Mouse (Mus musculus): ENCODE data around the gene Mgat4a.

Gene Mgat4a

GRCm38 (mm10) chr1:37448361-37449095 lies 92.3 kb downstream of the Mgat4a start:
- peak; percentile 36 for DNase-seq

GRCm38 (mm10) chr1:37442848-37443835 lies 97.7 kb downstream of the Mgat4a start:
- no peak for DNase-seq

GRCm38 (mm10) chr1:37436419-37436818 lies 104.4 kb downstream of the Mgat4a start:
- DNase-seq: no peak

- DNase-seq: no peak
Measured at GRCm38 (mm10) chr1:37430297-37430840, 110.4 kb downstream of the Mgat4a start.

GRCm38 (mm10) chr1:37429366-37430296 lies 111.2 kb downstream of the Mgat4a start, which contains the start of the genes Coa5 and Unc50:
Gene Coa5 (minus strand): TSS chr1:37430103.
Gene Unc50 (plus strand): TSS chr1:37430139.
- DNase-seq: peak; percentile 92

GRCm38 (mm10) chr1:37428911-37429310 lies 111.9 kb downstream of the Mgat4a start:
- DNase-seq: no peak

- no peak for DNase-seq
Measured at GRCm38 (mm10) chr1:37427144-37427875, 113.5 kb downstream of the Mgat4a start.

GRCm38 (mm10) chr1:37419420-37419819 lies 121.4 kb downstream of the Mgat4a start:
- DNase-seq: peak; percentile 26

- no peak for DNase-seq
Measured at GRCm38 (mm10) chr1:37415394-37415793, 125.4 kb downstream of the Mgat4a start.

- no peak for DNase-seq
Measured at GRCm38 (mm10) chr1:37409647-37410046, 131.2 kb downstream of the Mgat4a start.

- no peak for DNase-seq
Measured at GRCm38 (mm10) chr1:37408678-37409077, 132.1 kb downstream of the Mgat4a start.

- DNase-seq: no peak
Measured at GRCm38 (mm10) chr1:37408059-37408458, 132.8 kb downstream of the Mgat4a start.

- no peak for DNase-seq
Measured at GRCm38 (mm10) chr1:37407228-37407627, 133.6 kb downstream of the Mgat4a start.

GRCm38 (mm10) chr1:37405137-37405536 lies 135.7 kb downstream of the Mgat4a start:
- no peak for DNase-seq

- DNase-seq: peak; percentile 71
Measured at GRCm38 (mm10) chr1:37401687-37402086, 139.1 kb downstream of the Mgat4a start.

GRCm38 (mm10) chr1:37399734-37400133 lies 141.1 kb downstream of the Mgat4a start:
- no peak for DNase-seq

- DNase-seq: no peak
Measured at GRCm38 (mm10) chr1:37398961-37399360, 141.9 kb downstream of the Mgat4a start.

GRCm38 (mm10) chr1:37396481-37396880 lies 144.3 kb downstream of the Mgat4a start:
- no peak for DNase-seq

GRCm38 (mm10) chr1:37393174-37393573 lies 147.6 kb downstream of the Mgat4a start:
- no peak for DNase-seq

All from cerebellum, adult 11 months (tissue).